Mouse (Mus musculus) adrenal gland (tissue): ENCODE data around the gene Fgd5.
"Not testable (repeated sequence)": the region's sequence is repeated elsewhere in the genome, so short reads cannot be mapped to it uniquely, and the experiment has no call there.

Experiments used
- intact Hi-C: fragments of 180-260 bp; cut with DNase I; formaldehyde crosslinking; loops from one replicate; pipeline ENCODE4 v1.15.1; 2025

The Fgd5 gene

DNA sequence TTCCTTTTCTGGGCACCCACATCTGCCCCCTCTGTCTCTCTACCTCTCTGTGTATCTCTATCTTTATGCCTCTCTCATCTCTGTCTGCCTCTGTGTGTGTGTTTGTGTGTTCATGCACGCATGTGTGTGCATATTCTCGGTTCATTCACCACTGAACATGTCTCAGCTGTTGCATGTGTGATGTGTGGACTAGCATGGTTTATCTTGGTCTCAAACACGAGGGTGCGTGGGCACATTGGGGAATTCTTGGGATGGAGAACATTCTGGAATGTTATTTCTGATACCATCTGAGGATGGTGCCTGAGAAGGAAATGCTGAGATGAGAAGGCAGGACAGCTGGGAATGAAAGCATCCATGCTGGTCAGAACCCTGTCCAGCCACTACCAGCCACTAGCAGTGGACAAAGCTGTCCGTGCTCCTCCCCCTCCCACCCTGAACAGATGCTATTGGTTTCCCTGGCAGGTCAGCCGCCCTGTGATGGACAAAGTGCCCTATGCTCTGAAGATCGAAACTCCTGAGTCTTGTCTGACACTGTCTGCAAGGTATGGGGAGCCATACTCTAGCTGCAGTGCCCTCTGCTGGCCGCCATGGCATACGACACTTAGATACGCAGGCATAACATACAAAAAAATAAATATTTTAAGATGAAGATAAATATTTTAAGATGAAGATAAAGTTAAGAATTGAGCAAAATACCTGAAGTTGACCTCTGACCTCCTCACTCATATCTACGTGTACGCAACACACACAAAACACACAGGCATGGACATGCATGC lies 87.2 kb downstream of the Fgd5 start:
- intact Hi-C loops = loop anchor here (1.0 to 10.0 kb wide), 4 partner anchors 165 to 541 kb away; no protein-coding TSS in a partner anchor

- intact Hi-C loops = loop anchor here (2.0 to 10.0 kb wide), 3 partner anchors 290 to 542 kb away; no protein-coding TSS in a partner anchor
These were observed 88.6 kb downstream of the Fgd5 start for GRCm38 (mm10) chr6:92067146-92067790.

DNA sequence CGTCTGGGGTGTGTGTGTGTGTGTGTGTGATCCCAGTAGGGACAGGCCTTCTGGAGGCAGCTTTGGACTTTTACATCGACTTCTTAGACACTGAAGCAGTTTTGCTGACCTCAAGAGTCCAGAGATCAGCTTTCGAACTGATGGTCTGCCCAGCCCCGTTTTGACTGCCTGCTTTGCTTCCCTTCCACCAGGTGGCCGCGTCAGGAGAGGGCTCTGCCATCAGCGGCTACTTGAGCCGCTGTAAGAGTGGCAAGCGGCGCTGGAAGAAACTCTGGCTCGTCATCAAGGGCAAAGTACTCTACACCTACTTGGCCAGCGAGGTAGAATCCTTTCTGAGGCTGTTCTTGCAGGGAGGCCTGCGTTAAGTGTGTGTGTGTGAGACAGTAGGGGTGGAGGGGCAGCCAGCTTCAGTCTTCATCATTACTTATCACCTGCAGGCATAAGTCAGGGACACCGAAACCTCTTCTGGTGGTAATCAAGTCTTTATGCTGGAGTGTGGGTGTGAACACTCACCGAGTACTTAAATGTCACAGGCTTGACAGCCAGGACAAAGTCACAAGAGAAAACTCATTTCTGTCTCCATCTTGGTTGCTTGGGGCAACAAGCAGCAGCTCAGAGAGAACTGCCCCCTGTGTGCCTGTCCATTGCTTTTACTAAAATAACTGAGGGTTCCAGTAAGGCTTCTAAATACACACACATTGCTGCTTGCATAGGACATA lies 92.6 kb downstream of the Fgd5 start:
- intact Hi-C loops = no loop called here

- intact Hi-C loops = no loop called here
These were observed 102.1 kb downstream of the Fgd5 start for GRCm38 (mm10) chr6:92080730-92081129.

DNA sequence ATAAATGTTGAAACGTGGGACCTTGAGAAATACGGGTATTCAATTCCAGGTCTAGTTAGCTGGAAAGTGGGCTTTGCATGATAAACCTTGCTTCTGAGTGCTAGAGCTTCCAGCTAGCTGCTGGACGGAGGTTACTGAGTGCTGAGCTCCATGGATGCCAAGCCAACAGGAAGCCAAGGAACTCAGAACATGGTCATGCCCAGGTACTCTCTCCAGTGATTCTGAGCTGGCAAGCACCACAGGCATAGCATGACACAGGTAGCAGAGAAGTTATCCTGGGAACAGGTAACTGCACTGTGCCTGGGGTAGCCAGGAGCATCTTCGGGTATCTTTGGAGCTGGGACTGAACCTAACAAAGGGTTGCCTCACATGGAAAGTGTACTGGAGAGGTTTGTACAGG lies 104.1 kb downstream of the Fgd5 start:
- intact Hi-C loops = no loop called here

- intact Hi-C loops = no loop called here
These were observed 106.3 kb downstream of the Fgd5 start for GRCm38 (mm10) chr6:92084932-92085331.

GRCm38 (mm10) chr6:92089141-92089540 lies 110.5 kb downstream of the Fgd5 start:
- intact Hi-C loops = not testable (repeated sequence)

- intact Hi-C loops = loop anchor here (5.0 kb wide), 1 partner anchor 57 kb away; no protein-coding TSS in a partner anchor
These were observed 111.3 kb downstream of the Fgd5 start for GRCm38 (mm10) chr6:92089982-92090381.

DNA sequence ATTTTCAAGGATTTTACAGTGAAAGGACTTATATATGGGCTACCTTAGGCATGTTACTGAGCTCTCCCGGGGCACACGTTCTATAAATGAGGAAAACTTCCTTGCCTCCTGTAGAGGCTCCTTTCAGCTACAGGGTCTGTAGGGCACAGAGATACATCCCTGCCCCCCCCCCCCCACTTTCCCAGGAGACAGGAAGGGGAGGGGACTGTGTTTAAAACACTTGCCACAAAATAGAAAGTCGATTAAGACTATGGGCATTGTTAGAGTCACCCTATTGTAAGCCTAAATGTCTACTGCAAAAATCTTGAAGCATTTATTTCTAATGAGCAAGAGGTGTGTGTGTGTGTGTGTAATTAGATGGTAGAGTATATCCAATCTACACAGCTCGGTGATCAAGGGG lies 111.8 kb downstream of the Fgd5 start:
- intact Hi-C loops = loop anchor here (5.0 kb wide), 1 partner anchor 57 kb away; no protein-coding TSS in a partner anchor

GRCm38 (mm10) chr6:92091130-92091591 lies 112.5 kb downstream of the Fgd5 start, which contains the start of gene Nr2c2:
Gene Nr2c2, plus strand, starts transcription at chr6:92091390.
- intact Hi-C loops = loop anchor here (5.0 kb wide), 1 partner anchor 56 kb away; no protein-coding TSS in a partner anchor

DNA sequence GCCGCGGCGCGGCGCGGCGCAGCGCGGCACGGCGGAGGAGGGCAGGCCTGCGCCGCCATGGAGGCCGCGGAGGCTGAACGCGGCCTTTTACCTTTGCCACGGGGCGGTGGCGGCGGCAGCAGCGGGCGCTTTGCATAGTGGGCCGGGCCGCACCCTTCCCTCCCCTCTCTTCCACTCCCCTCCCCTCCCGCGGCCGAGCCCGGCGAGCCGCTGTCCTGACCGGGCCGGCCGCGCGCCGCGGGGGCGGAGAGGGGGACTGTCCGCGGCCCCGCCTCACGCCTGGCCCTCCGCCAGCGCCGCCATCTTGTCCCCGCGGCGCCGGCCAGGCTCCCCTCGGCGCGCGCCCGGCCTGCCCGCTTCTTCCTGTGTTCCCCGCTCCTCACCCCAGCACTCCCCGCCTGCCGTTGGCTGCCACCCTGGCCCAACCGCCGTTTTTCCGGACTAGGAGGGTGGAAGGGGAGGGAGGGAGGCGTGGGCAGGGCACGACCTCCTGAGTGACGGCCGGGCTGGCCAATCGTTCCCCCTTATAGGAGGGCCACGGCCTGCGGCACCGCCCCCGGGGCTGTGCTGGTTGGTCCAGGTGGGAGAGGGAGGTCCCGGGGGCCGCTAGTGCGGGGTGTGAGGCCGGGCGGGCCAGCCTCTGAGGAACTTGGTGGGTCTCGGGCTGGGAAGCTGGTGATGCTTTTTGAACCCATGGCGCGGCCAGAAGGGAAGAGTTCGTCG lies 113.2 kb downstream of the Fgd5 start:
- intact Hi-C loops = loop anchor here (5.0 kb wide), 1 partner anchor 55 kb away; no protein-coding TSS in a partner anchor

GRCm38 (mm10) chr6:92092737-92093136 lies 114.1 kb downstream of the Fgd5 start:
- intact Hi-C loops = loop anchor here (5.0 kb wide), 1 partner anchor 55 kb away; no protein-coding TSS in a partner anchor

DNA sequence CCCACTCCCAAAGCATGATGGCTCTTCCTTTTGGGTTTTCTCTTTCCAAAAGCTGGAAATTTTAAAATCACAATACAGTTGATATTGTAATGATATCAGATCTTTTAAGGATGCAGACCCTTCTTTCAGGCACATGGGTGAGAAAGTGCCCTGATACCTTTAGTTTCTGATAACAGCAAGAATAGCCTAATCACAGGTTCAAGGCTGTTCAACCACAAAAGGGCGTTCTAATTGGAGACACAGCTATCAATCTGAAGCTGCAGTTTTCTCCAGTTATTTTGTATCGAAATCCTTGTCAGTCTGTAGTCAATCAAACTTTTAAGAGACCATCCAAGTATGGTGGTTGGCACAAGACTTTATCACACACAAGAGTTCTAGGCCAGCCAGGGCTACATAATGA lies 115.2 kb downstream of the Fgd5 start:
- intact Hi-C loops = loop anchor here (5.0 kb wide), 1 partner anchor 53 kb away; no protein-coding TSS in a partner anchor

DNA sequence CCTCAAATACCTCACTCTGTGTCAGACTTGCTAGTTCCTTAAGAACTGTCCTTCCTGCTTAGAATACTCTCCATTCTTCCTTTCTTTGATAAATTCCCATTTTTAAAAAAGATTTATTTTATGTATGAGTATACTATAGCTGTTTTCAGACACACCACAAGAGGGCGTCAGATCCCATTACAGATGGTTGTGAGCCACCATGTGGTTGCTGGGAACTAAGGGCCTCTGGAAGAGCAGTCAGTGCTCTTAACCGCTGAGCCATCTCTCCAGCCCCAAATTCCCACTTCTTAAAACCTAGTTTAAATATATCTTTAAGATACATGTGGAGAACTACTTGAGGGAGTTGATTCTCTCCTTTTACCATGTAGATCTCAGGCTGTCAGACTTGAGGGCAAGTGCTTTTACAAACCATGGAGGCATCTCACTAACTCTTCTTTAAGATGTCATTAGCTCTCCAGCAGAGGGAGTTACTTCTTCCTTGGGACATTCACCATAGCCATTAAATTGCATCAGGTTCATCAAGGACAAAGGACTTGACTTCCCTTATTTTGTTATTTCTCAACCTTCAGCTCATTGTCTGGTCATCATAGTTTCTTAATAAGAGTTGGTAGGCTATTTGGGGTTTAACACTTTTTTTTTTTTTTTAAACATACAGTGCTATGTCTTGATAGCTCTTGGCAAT lies 122.1 kb downstream of the Fgd5 start:
- intact Hi-C loops = no loop called here

DNA sequence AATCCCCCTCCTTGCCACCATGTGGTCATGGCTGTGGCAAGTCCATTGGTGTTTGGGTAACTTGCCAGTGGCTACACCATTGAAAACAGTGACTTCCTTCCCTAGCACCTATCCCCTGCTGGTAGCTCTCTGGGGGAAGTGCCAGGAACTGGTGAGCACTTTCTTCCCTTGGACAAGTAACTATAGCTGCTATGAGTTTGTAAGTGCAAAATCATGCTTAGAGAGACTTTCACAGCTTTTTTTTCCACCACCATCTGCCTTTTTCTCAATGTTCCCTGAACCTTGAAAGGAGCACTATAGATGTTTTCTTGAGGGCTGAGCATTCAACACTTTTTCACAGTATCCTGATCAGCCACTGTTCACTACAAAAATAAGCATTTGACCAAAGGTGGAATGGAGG lies 145.9 kb downstream of the Fgd5 start:
- intact Hi-C loops = no loop called here
